Mouse (Mus musculus) erythroblast, embryonic 14.5 days (primary cell): Measurements from ENCODE around the gene Gm17334. TPM values are rescaled to one million over a fixed set of nuclear protein-coding genes. Genes with fewer than 3 reads are reported as not detected.

Source experiments
- H3K27me3 ChIP-seq: 2 replicates; pipeline ENCODE4 v1.6.1; 2012; ENCODE audit warnings: inconsistent platforms; ENCODE audit not compliant: control insufficient read depth
- H3K36me3 ChIP-seq: 2 replicates; pipeline ENCODE4 v1.6.1; 2012; ENCODE audit warnings: mild to moderate bottlenecking, inconsistent platforms; ENCODE audit not compliant: control insufficient read depth
- H3K4me1 ChIP-seq: 2 replicates; pipeline ENCODE4 v1.6.1; 2012; ENCODE audit warnings: inconsistent platforms; ENCODE audit not compliant: control insufficient read depth
- H3K4me3 ChIP-seq: replicated peaks from 2 replicates; pipeline ENCODE3; 2012; ENCODE audit warnings: moderate library complexity, mild to moderate bottlenecking, inconsistent platforms
- H3K9me3 ChIP-seq: 2 replicates; pipeline ENCODE4 v1.6.1; 2012; ENCODE audit warnings: low read length, inconsistent platforms, mixed read lengths; ENCODE audit not compliant: control insufficient read depth
- GATA1 ChIP-seq: IDR thresholded peaks from 2 replicates; pipeline ENCODE4 v1.6.1; 2012; ENCODE audit warnings: low read length, inconsistent platforms, mixed read lengths
- TAL1 ChIP-seq: IDR thresholded peaks from 3 replicates; pipeline ENCODE4 v1.6.1; 2012; ENCODE audit warnings: low read length, inconsistent platforms, mixed read lengths
- polyA plus RNA-seq: library from polyadenylated mRNA; stranded (reverse); fragments of >175 nt; gene quantifications from 2 replicates; pipeline ENCODE4 v1.2.3, GENCODE M21; 2012

Gm17334 gene
- not detected in 2 replicates for polyA plus RNA-seq

DNA sequence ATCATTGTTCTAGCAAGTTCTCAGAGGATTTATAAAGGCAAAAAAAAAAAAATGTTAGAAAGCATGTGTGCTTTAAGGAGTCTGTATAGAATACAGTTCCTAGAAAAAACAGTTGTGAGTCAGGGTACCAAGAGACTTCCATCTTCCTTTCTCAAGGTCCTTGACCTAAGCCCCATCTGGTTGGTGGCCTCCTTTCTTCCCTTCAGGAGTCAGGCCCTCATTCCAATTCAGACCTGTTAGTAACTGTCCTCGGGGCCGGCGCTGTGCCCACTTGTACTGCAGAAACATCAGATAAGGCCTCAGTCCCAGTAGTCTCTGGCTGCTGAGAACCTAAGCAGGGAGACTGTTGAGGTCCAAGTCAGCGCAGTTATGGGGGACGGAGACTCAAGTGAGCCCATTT is at the start of gene Gm17334:
Gm17334 (minus strand) TSS at position 101 of the 400 bp plus-strand sequence.
- Histone ChIP-seq H3K36me3 (peaks cover 17% of the 10 kb centered on the region; the same call in 1 of the 2 replicates), H3K4me1 (peaks cover 13% of the 10 kb centered on the region), H3K4me3 (no peak within 1 kb of the TSS), H3K9me3 (no peaks in the 10 kb centered on the region), H3K27me3 (peaks cover 40% of the 10 kb centered on the region)
- TF ChIP-seq GATA1: no peak

DNA sequence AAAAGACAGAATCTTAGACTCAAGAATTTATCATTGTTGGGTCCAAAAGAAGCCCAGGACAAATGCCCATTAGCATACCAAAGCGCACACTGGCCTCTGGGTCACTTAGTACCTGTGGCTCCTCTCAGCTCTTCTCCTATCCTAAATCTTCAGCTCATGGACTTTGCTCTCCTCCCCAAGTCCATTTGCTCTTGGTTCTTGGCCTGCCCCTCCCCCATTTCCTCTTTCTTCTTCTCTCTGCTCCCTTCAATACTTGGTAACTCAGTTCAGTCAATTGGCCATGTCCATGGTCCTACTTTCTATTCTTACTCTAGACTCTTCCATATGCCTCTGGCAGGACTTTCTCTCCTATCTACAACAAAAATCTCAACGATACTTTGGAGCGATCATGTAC is 49.0 kb upstream of the Gm17334 start:
- Histone ChIP-seq H3K36me3 (no peaks in the 10 kb centered on the region), H3K9me3 (no peaks in the 10 kb centered on the region), H3K4me3 (no peak overlapping the region), H3K4me1 (no peaks in the 10 kb centered on the region; the same call in 1 of the 2 replicates), H3K27me3 (no peaks in the 10 kb centered on the region)
- TF ChIP-seq TAL1 (no peak), GATA1 (no peak)

DNA sequence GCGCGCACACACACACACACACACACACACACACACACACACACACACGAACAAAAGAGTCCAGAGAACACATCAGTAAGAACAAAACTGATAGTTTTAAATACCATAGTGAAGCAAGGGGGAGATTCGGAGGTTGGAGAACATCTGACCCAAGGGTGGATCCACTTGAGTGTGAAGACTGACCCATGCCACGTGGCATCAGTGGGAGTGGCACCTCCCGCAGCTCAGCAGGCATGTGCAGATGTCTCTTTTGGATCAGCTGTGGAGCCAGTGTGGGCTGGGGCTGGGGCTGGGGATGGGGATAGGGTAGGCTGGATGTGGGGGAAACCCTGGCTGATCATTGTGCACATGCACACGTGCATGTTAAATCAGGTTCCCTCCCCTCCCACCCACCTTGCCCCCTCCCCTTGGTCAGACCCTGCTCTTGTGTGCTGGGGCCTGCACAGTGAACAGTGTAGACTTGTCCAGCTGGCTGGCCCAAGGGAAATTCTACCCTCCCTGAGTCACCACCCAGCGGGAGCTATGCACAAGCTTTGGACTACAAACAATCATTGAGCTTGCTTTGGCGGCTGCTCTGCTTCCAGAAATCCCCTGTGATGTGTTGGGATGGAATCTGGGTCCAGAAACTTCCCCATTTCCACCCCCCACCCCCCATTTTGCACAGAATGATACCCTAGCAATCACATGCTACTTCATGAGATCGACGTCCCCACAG is 48.4 kb upstream of the Gm17334 start:
- no peaks in the 10 kb centered on the region for H3K27me3 ChIP-seq
- no peaks in the 10 kb centered on the region for H3K9me3 ChIP-seq
- H3K4me3 ChIP-seq: no peak overlapping the region
- H3K36me3 ChIP-seq: no peaks in the 10 kb centered on the region
- TF ChIP-seq TAL1 (no peak), GATA1 (no peak)
- no peaks in the 10 kb centered on the region; the same call in 1 of the 2 replicates for H3K4me1 ChIP-seq

DNA sequence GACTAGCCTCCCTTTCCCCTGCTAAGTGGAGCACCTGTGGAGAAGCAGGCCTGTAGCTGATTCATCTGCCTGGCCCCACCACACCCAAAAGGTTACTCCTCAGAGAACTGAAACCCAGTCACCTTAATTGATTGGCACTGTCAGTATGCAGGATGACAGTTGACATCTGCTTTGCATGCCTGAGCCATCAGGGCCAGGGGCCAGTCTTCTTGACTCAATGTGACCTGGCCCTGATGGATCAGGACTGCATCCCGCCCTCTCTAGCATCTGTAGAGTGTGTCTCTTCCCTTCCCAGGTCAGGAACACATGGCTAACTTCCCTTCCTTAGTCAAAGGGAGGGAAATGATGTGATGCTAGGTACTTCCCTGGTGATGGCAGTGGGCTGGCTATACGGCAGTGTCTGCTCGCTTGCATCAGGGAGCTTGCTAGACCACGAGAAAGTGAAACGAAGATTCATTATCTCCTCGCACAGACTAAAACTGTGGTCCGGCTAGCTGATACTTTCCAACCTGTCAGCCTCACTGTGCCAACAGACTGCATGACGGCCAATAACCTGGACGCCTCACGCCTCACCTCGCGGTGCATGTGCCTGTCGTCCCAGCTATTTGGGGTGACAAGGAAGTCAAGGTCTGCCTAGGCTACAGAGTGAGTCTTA is 47.7 kb upstream of the Gm17334 start:
- Histone ChIP-seq H3K27me3 (no peaks in the 10 kb centered on the region), H3K36me3 (no peaks in the 10 kb centered on the region), H3K9me3 (no peaks in the 10 kb centered on the region), H3K4me3 (no peak overlapping the region), H3K4me1 (no peaks in the 10 kb centered on the region; the same call in 1 of the 2 replicates)
- TF ChIP-seq TAL1 (no peak), GATA1 (no peak)

DNA sequence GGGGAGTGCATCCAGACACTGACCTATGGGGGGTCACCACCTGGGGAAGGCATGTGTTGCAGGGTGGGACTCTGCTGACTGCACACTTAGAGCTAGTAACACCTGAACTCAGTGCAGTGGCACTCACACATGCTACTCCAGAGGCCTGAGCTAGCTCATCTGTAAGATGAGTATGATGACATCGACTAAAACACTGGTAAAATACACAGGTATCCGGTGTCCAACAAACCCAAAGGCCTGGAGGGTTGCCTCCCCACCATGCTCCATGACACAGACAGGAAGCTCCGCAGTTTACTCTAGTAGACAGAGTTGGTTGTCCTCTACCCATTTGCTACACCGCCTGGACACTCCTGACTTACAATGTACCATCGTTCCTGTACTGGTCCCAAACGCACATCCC is 46.5 kb upstream of the Gm17334 start:
- Histone ChIP-seq H3K9me3 (no peaks in the 10 kb centered on the region), H3K4me3 (no peak overlapping the region), H3K4me1 (no peaks in the 10 kb centered on the region; the same call in 1 of the 2 replicates), H3K27me3 (no peaks in the 10 kb centered on the region), H3K36me3 (no peaks in the 10 kb centered on the region)
- no peak for TF ChIP-seq TAL1
- no peak for TF ChIP-seq GATA1

DNA sequence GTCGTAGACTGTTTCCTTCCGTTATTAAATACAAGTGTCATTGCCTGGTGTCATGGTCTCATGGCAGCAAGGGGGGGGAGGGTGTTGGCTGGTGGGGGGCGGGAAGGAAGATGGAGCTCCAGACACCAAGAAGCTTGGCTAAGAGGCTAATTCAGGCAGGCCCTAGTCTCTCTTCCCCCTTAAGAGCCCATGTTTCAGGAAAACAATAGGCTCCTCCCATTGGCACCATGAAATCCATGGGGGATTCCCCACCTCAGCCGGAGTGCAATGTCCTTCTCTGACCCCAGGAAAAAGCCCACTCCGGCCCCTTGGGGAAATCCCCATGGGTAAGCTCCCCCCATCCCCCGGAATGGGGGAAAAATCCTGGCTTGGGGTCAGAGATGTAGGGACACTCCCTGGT is 45.8 kb upstream of the Gm17334 start:
- H3K9me3 ChIP-seq: no peaks in the 10 kb centered on the region
- H3K36me3 ChIP-seq: no peaks in the 10 kb centered on the region
- TF ChIP-seq TAL1 (no peak), GATA1 (no peak)
- H3K4me1 ChIP-seq: no peaks in the 10 kb centered on the region; the same call in 1 of the 2 replicates
- no peaks in the 10 kb centered on the region for H3K27me3 ChIP-seq
- H3K4me3 ChIP-seq: no peak overlapping the region

DNA sequence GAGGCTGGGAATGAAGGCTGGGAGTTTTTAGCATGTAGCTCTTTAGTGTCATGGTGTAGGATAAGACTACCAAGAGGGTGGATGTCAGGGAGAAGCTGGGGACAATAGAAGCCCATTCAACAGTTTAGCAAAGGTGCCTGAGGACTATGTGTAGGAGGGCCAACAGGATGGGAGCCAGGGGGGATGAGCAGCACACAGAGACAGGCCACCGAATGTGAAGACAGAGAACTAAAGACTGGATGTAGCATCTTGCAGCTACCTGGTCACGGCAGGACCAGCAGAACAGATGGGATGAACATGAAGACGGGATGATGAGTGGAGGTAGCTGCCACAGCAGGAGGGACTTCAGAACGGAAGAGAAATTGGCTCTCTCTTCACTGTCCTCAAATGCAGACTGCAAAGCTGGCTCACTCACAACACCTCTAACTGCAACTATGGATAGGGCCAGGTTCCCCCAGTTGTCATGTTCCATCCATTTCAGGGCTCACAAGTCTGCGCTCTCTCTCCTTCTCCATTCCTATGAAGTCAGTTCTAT is 43.9 kb upstream of the Gm17334 start:
- H3K27me3 ChIP-seq: no peaks in the 10 kb centered on the region
- no peaks in the 10 kb centered on the region for H3K36me3 ChIP-seq
- no peaks in the 10 kb centered on the region for H3K9me3 ChIP-seq
- H3K4me1 ChIP-seq: no peaks in the 10 kb centered on the region; the same call in 1 of the 2 replicates
- H3K4me3 ChIP-seq: no peak overlapping the region
- TF ChIP-seq TAL1 (no peak), GATA1 (no peak)

DNA sequence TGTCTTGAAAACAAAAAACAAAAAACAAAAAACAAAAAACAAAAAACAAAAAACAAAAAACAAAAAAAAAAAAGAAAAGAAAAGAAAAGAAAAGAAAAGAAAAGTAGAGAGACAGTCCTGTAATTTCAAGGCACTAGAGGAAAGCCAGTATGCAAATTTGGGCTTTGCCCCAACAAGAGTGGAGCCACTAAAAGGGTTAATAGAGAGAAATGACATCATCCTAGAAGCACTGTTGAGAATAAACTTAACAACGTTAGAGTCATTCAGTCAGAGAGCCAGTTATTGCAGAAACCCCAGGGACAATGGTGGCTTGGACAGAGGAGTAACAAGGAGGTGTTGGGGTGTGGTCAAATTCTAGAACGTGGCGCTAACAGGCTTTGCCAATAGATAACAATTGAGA is 41.8 kb upstream of the Gm17334 start:
- Histone ChIP-seq H3K36me3 (no peaks in the 10 kb centered on the region), H3K27me3 (no peaks in the 10 kb centered on the region)
- TF ChIP-seq TAL1 (no peak), GATA1 (no peak)

More for the DNA sequence above, 41.8 kb upstream of the Gm17334 start:
- H3K4me1 ChIP-seq: no peaks in the 10 kb centered on the region
- no peak overlapping the region for H3K4me3 ChIP-seq
- H3K9me3 ChIP-seq: no peaks in the 10 kb centered on the region
